Mouse (Mus musculus): Measurements from ENCODE around the gene Pilrb1. TPM values are rescaled to one million over a fixed set of nuclear protein-coding genes. Genes with fewer than 3 reads are reported as not detected.

Pilrb1 gene
- polyA plus RNA-seq, 1 experiment from 2014 or later = 7.2 TPM

DNA sequence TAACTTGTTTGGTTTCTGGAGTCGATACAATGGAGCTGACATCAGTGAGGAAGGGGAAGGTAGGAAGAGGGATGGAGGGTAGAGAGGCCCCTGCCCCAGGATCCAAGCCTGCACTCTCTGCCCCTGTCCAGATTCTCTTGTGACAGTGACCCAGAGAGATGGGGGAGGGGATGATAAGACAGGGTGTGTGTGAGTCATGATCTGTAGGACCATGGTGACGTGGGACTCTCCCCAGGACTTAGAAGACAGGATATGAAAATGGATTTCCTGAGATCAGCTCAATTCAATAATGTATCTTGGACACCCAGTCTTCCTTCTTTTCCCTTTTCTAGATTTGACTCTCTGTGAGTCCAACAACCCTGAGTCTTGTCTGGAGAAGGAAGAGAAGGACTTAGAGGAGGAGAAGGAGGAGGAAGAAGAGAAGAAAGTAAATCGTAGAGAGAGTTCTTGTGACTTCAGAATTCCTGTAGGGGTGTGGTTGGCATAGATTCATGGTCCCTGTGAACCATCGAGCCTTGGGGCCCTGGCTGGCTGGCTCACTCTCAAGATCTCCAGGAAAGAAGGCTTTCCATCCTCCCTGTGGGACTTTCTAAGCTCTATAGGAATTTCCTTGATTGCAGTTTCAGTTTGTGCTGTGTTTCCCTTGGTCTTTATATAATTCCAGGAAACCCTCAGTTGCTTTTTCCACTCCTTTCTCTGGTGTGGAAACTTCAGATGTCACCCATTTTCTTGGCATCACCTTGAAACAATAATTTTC, 40.3 kb downstream of the Pilrb1 start:
- 55% methylated on average over 4 of the region's 4 CpGs for WGBS (ENCODE audit: missing documents)
- Histone ChIP-seq H3K4me3 (ENCODE audit: inconsistent target) (no peak overlapping the region), H3K27ac (peak overlapping the region; percentile 46), H3K36me3 (ENCODE audit: inconsistent target) (no peaks in the 10 kb centered on the region), H3K79me2 (ENCODE audit: inconsistent target) (no peaks in the 10 kb centered on the region)

DNA sequence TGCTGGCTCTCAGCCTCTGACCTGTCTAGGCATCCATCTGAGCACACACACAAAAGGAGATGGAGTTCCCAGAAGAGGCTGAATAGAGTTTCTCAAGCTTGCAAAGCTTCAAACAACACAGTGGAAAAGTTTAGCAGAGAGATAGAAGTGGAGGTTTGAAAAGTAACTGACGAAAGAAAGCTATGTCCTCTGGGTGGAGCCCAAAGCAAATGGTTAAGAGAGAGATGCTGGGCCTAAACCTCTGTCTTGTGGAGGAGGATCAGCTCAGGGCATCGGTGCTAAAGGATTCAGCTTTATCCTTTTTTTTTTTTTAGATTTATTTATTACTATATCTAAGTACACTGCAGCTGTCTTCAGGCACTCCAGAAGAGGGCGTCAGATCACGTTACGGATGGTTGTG, 49.6 kb downstream of the Pilrb1 start:
- Histone ChIP-seq H3K27ac (no peak overlapping the region), H3K79me2 (ENCODE audit: inconsistent target) (no peaks in the 10 kb centered on the region), H3K4me3 (ENCODE audit: inconsistent target) (no peak overlapping the region), H3K36me3 (ENCODE audit: inconsistent target) (no peaks in the 10 kb centered on the region)
- 100% methylated on average over 5 of the region's 5 CpGs for WGBS (ENCODE audit: missing documents)

DNA sequence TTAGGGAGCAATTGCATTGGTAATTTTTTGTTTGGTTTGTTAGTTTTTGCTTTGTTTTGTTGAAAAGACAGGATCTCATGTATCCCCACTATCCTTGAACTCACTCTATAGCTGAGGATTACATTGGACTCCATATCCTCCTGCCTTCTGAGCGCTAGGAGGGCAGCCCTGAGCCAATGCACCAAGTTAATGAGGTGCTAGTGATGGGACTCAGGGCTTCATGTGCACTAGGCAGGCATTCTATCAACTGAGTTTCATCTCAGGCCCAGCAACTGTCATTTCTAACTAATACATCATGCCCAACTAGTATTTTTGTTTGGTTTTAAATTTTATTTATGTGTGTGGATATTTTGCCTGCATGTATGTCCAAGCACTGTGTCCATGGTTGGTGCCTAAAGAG, 51.7 kb downstream of the Pilrb1 start:
- no peak overlapping the region for H3K27ac ChIP-seq
- H3K79me2 ChIP-seq (ENCODE audit: inconsistent target) = no peaks in the 10 kb centered on the region
- WGBS (ENCODE audit: missing documents) = 92% methylated on average over 1 of the region's 1 CpGs
- no peak overlapping the region for H3K4me3 ChIP-seq (ENCODE audit: inconsistent target)
- no peaks in the 10 kb centered on the region for H3K36me3 ChIP-seq (ENCODE audit: inconsistent target)

Other genes starting within 250 kb of the Pilrb1 start
- gene Pcolce, start 244.3 kb downstream of the Pilrb1 start, polyA plus RNA-seq (2018) = 0.41 to 0.44 TPM in 2 of 3 replicates, not detected in the other
- gene Fbxo24, start 229.1 kb downstream of the Pilrb1 start, polyA plus RNA-seq (2018) = 0.09 TPM in 1 of 3 replicates, not detected in the others
- gene Lrch4, start 229.0 kb downstream of the Pilrb1 start, polyA plus RNA-seq (2018) = 51.6 to 108 TPM (median 60.3 TPM) in 3 replicates
- gene Gm20605, start 228.9 kb downstream of the Pilrb1 start, polyA plus RNA-seq (2018) = 4.9 to 17.8 TPM (median 5.5 TPM) in 3 replicates
- 5.2 to 25.3 TPM (median 10.5 TPM) in 3 replicates for gene Sap25, start 216.8 kb downstream of the Pilrb1 start, polyA plus RNA-seq (2018)
- gene Irs3, start 212.4 kb downstream of the Pilrb1 start, polyA plus RNA-seq (2018) = 0.09 TPM in 1 of 3 replicates, not detected in the others
- gene Agfg2, start 173.4 kb downstream of the Pilrb1 start, polyA plus RNA-seq (2018) = 12.1 to 28.4 TPM (median 17.8 TPM) in 3 replicates
- 0.07 to 0.23 TPM (median 0.21 TPM) in 3 replicates for gene Nyap1, start 116.5 kb downstream of the Pilrb1 start, polyA plus RNA-seq (2018)
- 84.4 to 112 TPM (median 101 TPM) in 3 replicates for gene Tsc22d4, start 112.4 kb downstream of the Pilrb1 start, polyA plus RNA-seq (2018)
- gene Ppp1r35, start 79.3 kb downstream of the Pilrb1 start, polyA plus RNA-seq (2018) = 2.7 to 25.9 TPM (median 20.7 TPM) in 3 replicates
- gene Mepce, start 70.5 kb downstream of the Pilrb1 start, polyA plus RNA-seq (2018) = 23.9 to 28.3 TPM (median 26.6 TPM) in 3 replicates
- 1.8 to 4.1 TPM (median 2.8 TPM) in 3 replicates for gene Zcwpw1, start 70.3 kb downstream of the Pilrb1 start, polyA plus RNA-seq (2018)
- 5.9 to 17.4 TPM (median 7.6 TPM) in 3 replicates for gene Pilra, start 21.8 kb downstream of the Pilrb1 start, polyA plus RNA-seq (2018)
- gene Pilrb2, start 13.7 kb upstream of the Pilrb1 start, polyA plus RNA-seq (2018) = 12.2 to 15.9 TPM (median 14.4 TPM) in 3 replicates
- gene Cyp3a13, start 63.5 kb upstream of the Pilrb1 start, polyA plus RNA-seq (2018) = not detected in 3 replicates
- not detected in 3 replicates for gene Gjc3, start 105.0 kb upstream of the Pilrb1 start, polyA plus RNA-seq (2018)
- gene Azgp1, start 123.4 kb upstream of the Pilrb1 start, polyA plus RNA-seq (2018) = not detected in 3 replicates
- not detected in 3 replicates for gene Smok3a, start 163.2 kb upstream of the Pilrb1 start, polyA plus RNA-seq (2018)
- not detected in 3 replicates for gene Smok3b, start 163.3 kb upstream of the Pilrb1 start, polyA plus RNA-seq (2018)
- gene Smok3c, start 195.1 kb upstream of the Pilrb1 start, polyA plus RNA-seq (2018) = not detected in 3 replicates
- gene Zkscan1, start 227.0 kb upstream of the Pilrb1 start, polyA plus RNA-seq (2018) = 6.8 to 8.7 TPM (median 6.9 TPM) in 3 replicates